Mouse (Mus musculus): ENCODE measurements around the gene Tspan10. TPM values are rescaled to one million over a fixed set of nuclear protein-coding genes. Genes with fewer than 3 reads are reported as not detected.

The Tspan10 gene
- polyA plus RNA-seq, 1 experiment from 2014 or later: not detected

DNA sequence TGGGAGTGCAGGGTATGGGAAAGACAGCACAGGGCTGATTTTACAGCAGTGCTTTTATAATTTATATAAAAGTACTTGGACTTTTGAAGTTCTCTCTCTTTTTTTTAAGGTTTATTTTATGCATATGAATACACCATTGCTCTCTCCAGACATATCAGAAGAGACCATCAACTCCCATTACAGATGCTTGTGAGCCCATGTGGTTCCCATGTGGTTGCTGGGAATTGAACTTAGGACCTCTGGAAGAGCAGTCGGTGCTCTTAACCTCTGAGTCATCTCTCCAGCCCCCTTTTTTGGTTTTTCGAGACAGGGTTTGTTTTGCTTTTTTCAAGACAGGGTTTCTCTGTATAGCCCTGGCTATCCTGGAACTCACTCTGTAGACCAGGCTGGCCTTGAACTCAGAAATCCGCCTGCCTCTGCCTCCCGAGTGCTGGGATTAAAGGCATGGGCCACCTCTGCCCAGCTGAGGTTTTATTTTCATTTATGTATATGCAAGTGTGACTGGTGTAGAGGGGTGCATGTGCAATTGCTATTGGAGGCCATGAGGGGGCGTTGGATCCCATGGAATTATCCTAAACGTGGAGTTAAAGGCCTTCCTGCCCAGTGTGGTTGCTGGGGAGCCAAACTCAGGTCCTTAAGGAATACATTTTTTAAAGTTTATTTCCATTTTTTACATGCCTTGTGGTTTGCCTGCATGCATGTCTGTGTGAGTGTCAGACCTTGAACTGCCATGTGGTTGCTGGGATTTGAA lies 16.6 kb downstream of the Tspan10 start:
- H3K27me3 ChIP-seq (ENCODE audit: control insufficient read depth, insufficient read depth, low read length): no peaks in the 10 kb centered on the region
- H3K9ac ChIP-seq (replicated peaks; ENCODE audit: low read length): peak overlapping the region; percentile 94
- peaks cover 36% of the 10 kb centered on the region for H3K36me3 ChIP-seq (ENCODE audit: control insufficient read depth, insufficient read depth, low read length)
- H3K4me2 ChIP-seq (ENCODE audit: low read length): peak overlapping the region; percentile 96
- no peaks in the 10 kb centered on the region for H3K9me3 ChIP-seq (ENCODE audit: control insufficient read depth, low read length)
- H3K4me1 ChIP-seq (ENCODE audit: control insufficient read depth, insufficient read depth, low read length): peaks cover 17% of the 10 kb centered on the region
- DNase-seq (no peak), ATAC-seq (ENCODE audit: low FRiP score, low TSS enrichment) (no peak)
- no peak overlapping the region for H3K27ac ChIP-seq (replicated peaks; ENCODE audit: low read depth, low read length)
- peak overlapping the region; percentile 90 for H3K4me3 ChIP-seq (replicated peaks; ENCODE audit: low read depth, low read length)
- 69% methylated on average over 6 of the region's 6 CpGs for WGBS

DNA sequence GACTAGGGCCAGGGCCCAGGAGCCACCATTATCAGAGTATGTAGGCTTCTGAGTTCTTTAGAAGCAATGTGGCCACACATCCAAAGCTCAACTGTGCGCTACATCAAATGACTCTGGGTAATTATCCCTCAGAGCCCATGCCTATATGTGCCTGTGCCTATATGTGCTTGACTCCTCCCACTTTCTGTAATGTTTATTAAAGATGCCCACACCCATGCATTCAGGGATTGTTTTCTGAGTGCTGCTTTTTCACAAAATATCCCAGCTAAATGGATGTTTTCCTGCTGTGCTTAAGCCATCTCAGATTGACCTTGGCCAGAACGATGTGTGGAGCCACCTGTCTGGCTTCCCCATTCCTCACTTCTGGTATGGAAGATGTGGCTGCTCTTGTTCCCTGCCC lies 21.1 kb downstream of the Tspan10 start:
- H3K36me3 ChIP-seq (ENCODE audit: control insufficient read depth, insufficient read depth, low read length): peaks cover 49% of the 10 kb centered on the region
- peaks cover 23% of the 10 kb centered on the region for H3K4me1 ChIP-seq (ENCODE audit: control insufficient read depth, insufficient read depth, low read length)
- H3K4me3 ChIP-seq (replicated peaks; ENCODE audit: low read depth, low read length): no peak overlapping the region
- no peak for DNase-seq
- no peaks in the 10 kb centered on the region for H3K9me3 ChIP-seq (ENCODE audit: control insufficient read depth, low read length)
- no peak overlapping the region for H3K4me2 ChIP-seq (ENCODE audit: low read length)
- no peak for ATAC-seq (ENCODE audit: low FRiP score, low TSS enrichment)
- H3K27me3 ChIP-seq (ENCODE audit: control insufficient read depth, insufficient read depth, low read length): no peaks in the 10 kb centered on the region
- WGBS: 91% methylated on average over 2 of the region's 2 CpGs
- no peak overlapping the region for H3K27ac ChIP-seq (replicated peaks; ENCODE audit: low read depth, low read length)
- no peak overlapping the region for H3K9ac ChIP-seq (replicated peaks; ENCODE audit: low read length)

DNA sequence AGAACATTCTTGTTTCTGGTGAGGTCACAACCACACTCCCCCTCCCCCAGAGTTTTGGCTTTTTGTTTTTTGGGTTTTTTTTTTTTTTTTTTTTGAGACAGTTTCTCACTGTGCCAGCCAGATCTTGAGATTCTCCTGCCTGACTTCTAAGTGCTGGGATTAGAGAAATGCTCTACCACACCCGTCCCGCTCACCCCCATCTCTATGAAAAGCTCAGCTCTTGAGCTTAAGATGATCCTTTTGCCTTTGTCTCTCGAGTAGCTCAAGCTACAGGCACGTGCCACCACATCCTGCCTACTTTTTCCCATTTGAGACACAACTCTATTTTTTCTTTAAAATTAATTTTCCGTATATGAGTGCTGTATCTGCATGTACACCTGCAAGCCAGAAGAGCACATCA lies 21.9 kb downstream of the Tspan10 start:
- Histone ChIP-seq H3K4me1 (ENCODE audit: control insufficient read depth, insufficient read depth, low read length) (peaks cover 20% of the 10 kb centered on the region), H3K27me3 (ENCODE audit: control insufficient read depth, insufficient read depth, low read length) (no peaks in the 10 kb centered on the region), H3K36me3 (ENCODE audit: control insufficient read depth, insufficient read depth, low read length) (peaks cover 52% of the 10 kb centered on the region), H3K27ac (replicated peaks; ENCODE audit: low read depth, low read length) (no peak overlapping the region), H3K4me2 (ENCODE audit: low read length) (no peak overlapping the region), H3K4me3 (replicated peaks; ENCODE audit: low read depth, low read length) (no peak overlapping the region), H3K9ac (replicated peaks; ENCODE audit: low read length) (no peak overlapping the region), H3K9me3 (ENCODE audit: control insufficient read depth, low read length) (no peaks in the 10 kb centered on the region)
- ATAC-seq (ENCODE audit: low FRiP score, low TSS enrichment): no peak
- WGBS: 89% methylated on average over 5 of the region's 5 CpGs
- DNase-seq: no peak

DNA sequence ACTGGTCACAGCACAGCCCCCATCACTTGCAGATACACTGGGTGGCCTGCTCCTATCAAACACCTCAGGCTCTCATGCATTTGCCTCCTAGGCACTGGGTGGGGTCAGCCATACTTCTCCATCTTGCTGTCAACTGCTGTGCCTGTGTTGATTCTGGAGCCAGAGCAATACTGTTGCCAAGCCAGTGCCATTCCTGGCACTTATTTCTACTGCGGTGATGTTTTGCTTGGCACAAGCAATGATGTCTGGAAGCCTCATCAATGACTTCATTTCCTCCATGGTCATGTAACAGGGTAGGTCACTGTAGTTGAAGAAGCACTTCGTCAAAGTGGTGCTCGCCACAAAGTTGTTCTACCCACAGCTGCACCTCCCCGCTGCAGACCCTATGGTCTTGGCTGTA lies 23.1 kb downstream of the Tspan10 start:
- Histone ChIP-seq H3K9me3 (ENCODE audit: control insufficient read depth, low read length) (no peaks in the 10 kb centered on the region), H3K4me1 (ENCODE audit: control insufficient read depth, insufficient read depth, low read length) (peaks cover 20% of the 10 kb centered on the region), H3K27me3 (ENCODE audit: control insufficient read depth, insufficient read depth, low read length) (no peaks in the 10 kb centered on the region), H3K9ac (replicated peaks; ENCODE audit: low read length) (no peak overlapping the region), H3K4me3 (replicated peaks; ENCODE audit: low read depth, low read length) (no peak overlapping the region), H3K27ac (replicated peaks; ENCODE audit: low read depth, low read length) (no peak overlapping the region), H3K4me2 (ENCODE audit: low read length) (no peak overlapping the region), H3K36me3 (ENCODE audit: control insufficient read depth, insufficient read depth, low read length) (peaks cover 60% of the 10 kb centered on the region)
- no peak for DNase-seq
- 93% methylated on average over 4 of the region's 4 CpGs for WGBS
- ATAC-seq (ENCODE audit: low FRiP score, low TSS enrichment): no peak

DNA sequence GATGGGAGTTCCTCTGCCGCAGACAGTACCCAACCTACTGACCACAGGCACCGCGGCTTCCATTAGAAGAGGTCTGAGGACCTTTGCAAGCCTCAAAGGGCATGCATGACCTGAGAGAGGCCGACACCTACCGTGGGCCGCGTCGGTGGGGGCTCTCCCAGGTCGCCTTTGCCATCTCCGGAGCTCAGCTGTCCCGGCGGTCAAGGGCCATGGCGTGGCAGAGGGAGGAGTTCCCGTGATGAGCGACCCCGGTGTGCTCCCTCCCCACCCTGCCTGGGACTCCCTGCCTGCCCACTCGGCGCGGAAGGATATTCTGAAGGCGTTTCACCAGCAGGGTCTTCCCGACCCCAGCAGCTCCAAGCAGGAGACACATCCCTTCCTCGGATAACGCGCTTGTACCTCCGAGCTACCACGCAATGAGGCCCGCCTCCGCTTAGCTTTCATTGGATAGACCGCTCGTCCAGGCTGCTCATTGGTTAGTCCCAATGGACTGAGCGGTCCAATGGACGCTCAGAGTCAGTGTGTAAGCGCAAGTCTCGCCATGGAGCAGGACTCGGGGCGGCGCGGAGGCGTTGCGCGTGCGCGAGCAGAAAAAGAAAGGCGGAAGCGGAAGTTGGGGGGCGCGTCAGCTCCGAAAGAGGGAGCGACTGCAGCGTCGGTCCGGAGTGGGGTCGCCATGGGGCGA lies 24.7 kb downstream of the Tspan10 start, which contains the start of gene Arl16:
Gene Arl16, minus strand, starts transcription at position 557 of the 685 bp plus-strand sequence.
- Histone ChIP-seq H3K27me3 (ENCODE audit: control insufficient read depth, insufficient read depth, low read length) (no peaks in the 10 kb centered on the region), H3K4me1 (ENCODE audit: control insufficient read depth, insufficient read depth, low read length) (peaks cover 20% of the 10 kb centered on the region), H3K27ac (replicated peaks; ENCODE audit: low read depth, low read length) (peak within 1 kb of the TSS; percentile 82), H3K9ac (replicated peaks; ENCODE audit: low read length) (peak within 1 kb of the TSS; percentile 85), H3K36me3 (ENCODE audit: control insufficient read depth, insufficient read depth, low read length) (peaks cover 60% of the 10 kb centered on the region), H3K4me3 (replicated peaks; ENCODE audit: low read depth, low read length) (peak within 1 kb of the TSS; percentile 71), H3K9me3 (ENCODE audit: control insufficient read depth, low read length) (no peaks in the 10 kb centered on the region), H3K4me2 (ENCODE audit: low read length) (peak within 1 kb of the TSS; percentile 96)
- DNase-seq (peak; percentile 99), ATAC-seq (ENCODE audit: low FRiP score, low TSS enrichment) (peak; percentile 100)
- under 1% methylated on average over 54 of the region's 54 CpGs for WGBS

DNA sequence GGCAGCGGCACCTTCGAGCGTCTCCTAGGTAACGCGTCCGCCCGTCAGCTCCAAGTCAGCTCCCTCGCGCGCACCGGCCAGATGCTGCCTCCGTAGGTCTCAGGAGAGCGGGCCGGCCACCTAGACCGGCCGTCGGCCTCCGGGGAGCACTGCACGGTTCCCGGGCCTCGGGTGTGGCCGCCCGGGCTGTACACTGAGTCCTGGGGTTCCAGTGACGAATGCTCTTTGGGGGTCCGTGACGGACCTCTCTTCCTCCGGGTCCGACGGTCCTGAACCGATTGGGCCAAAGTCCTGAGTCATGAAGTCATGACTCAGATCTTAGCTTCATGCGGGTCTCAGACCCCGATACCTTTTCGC lies 25.3 kb downstream of the Tspan10 start:
- ATAC-seq (ENCODE audit: low FRiP score, low TSS enrichment) (peak; percentile 61; the same call in 1 of the 2 replicates), DNase-seq (no peak)
- Histone ChIP-seq H3K9ac (replicated peaks; ENCODE audit: low read length) (peak overlapping the region; percentile 75), H3K4me3 (replicated peaks; ENCODE audit: low read depth, low read length) (peak overlapping the region; percentile 71), H3K4me1 (ENCODE audit: control insufficient read depth, insufficient read depth, low read length) (peaks cover 20% of the 10 kb centered on the region), H3K27ac (replicated peaks; ENCODE audit: low read depth, low read length) (peak overlapping the region; percentile 66), H3K9me3 (ENCODE audit: control insufficient read depth, low read length) (no peaks in the 10 kb centered on the region), H3K36me3 (ENCODE audit: control insufficient read depth, insufficient read depth, low read length) (peaks cover 60% of the 10 kb centered on the region), H3K27me3 (ENCODE audit: control insufficient read depth, insufficient read depth, low read length) (no peaks in the 10 kb centered on the region), H3K4me2 (ENCODE audit: low read length) (peak overlapping the region; percentile 88)
- WGBS: under 1% methylated on average over 33 of the region's 33 CpGs

DNA sequence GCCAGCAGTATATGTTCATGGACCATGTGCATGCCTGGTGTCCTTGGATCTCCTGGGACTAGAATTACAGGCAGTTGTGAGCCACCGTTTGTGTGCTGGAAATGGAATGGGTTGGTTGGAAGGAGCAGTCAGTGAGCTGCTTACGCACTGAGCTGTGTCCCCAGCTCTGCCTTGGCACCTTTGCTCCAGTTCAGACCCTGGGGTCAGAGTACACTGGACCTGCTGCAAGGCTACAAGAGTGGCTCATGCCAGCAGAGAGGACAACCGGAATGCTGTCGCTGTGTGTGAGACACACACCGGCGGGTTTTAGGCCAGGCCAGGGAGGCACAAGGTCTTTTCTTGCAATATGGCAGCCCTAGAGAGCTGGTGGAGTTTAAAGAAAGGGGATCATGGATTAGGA lies 29.6 kb downstream of the Tspan10 start:
- Histone ChIP-seq H3K4me1 (ENCODE audit: control insufficient read depth, insufficient read depth, low read length) (peaks cover 10% of the 10 kb centered on the region), H3K9ac (replicated peaks; ENCODE audit: low read length) (no peak overlapping the region), H3K36me3 (ENCODE audit: control insufficient read depth, insufficient read depth, low read length) (peaks cover 77% of the 10 kb centered on the region), H3K9me3 (ENCODE audit: control insufficient read depth, low read length) (no peaks in the 10 kb centered on the region), H3K27me3 (ENCODE audit: control insufficient read depth, insufficient read depth, low read length) (no peaks in the 10 kb centered on the region), H3K4me2 (ENCODE audit: low read length) (no peak overlapping the region), H3K4me3 (replicated peaks; ENCODE audit: low read depth, low read length) (no peak overlapping the region), H3K27ac (replicated peaks; ENCODE audit: low read depth, low read length) (no peak overlapping the region)
- no peak for ATAC-seq (ENCODE audit: low FRiP score, low TSS enrichment)
- 98% methylated on average over 6 of the region's 6 CpGs for WGBS
- no peak for DNase-seq

DNA sequence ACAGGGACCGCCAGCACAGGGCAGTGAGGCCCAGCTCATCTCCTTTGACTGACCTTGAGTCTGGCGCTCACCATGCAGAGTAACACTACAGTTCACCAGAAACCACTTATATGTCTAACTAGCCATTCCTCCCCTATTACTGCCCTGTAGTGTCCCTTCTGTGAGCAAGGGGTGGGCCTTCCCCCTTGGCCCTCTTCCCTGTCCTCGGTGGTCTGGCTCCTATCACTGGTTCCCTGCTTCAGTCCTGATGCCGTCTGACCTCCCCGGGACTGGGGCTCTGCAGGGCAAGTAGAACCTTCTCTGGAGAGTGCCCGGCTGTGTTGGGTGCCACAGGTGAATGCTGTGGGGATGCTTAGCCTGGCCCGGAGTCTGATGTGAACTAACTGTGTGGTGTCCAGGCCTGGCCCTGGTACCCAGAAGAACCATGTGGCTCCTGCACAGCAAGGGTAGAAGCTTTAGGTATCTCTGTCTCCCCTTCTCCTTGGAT lies 41.0 kb downstream of the Tspan10 start:
- Histone ChIP-seq H3K4me3 (replicated peaks; ENCODE audit: low read depth, low read length) (peak overlapping the region; percentile 98), H3K36me3 (ENCODE audit: control insufficient read depth, insufficient read depth, low read length) (peaks cover 76% of the 10 kb centered on the region), H3K27me3 (ENCODE audit: control insufficient read depth, insufficient read depth, low read length) (no peaks in the 10 kb centered on the region), H3K27ac (replicated peaks; ENCODE audit: low read depth, low read length) (peak overlapping the region; percentile 92; the same call in 1 of the 2 replicates), H3K9ac (replicated peaks; ENCODE audit: low read length) (peak overlapping the region; percentile 84; the same call in 1 of the 2 replicates), H3K4me1 (ENCODE audit: control insufficient read depth, insufficient read depth, low read length) (peaks cover 17% of the 10 kb centered on the region), H3K4me2 (ENCODE audit: low read length) (peak overlapping the region; percentile 92), H3K9me3 (ENCODE audit: control insufficient read depth, low read length) (no peaks in the 10 kb centered on the region)
- WGBS: 90% methylated on average over 7 of the region's 7 CpGs
- DNase-seq (no peak), ATAC-seq (ENCODE audit: low FRiP score, low TSS enrichment) (no peak)
